Mouse (Mus musculus) testis, adult 10 weeks (tissue): ENCODE measurements around the gene Mapk7. TPM values are rescaled to one million over a fixed set of nuclear protein-coding genes. Genes with fewer than 3 reads are reported as not detected.

ENCODE experiments used
- polyA plus RNA-seq: library from polyadenylated mRNA; stranded (reverse); fragments of 350-450 nt; fragmentation: Illumina TruSeq; extraction: RNeasy Lipid Tissue Mini Kit (QIAGEN cat#74804); gene quantifications from one replicate; pipeline ENCODE4 v1.2.3, GENCODE M21; 2014; ENCODE audit warnings: low read depth, low replicate concordance

Mapk7 gene
- polyA plus RNA-seq = 1.8 TPM

GRCm38 (mm10) chr11:61494129-61494997 is at the start of gene Mapk7:
Gene Mapk7 (minus strand): TSS chr11:61494406.

GRCm38 (mm10) chr11:61504713-61505257 is 10.6 kb upstream of the Mapk7 start, which contains the start of gene B9d1:
Gene B9d1 (plus strand): TSS chr11:61505144.

GRCm38 (mm10) chr11:61484613-61485540 is 9.3 kb downstream of the Mapk7 start, which contains the start of gene Mfap4:
Gene Mfap4 (plus strand): TSS chr11:61485431.

Other genes starting within 250 kb of the Mapk7 start
- gene Aldh3a2, start 226.9 kb downstream of the Mapk7 start, polyA plus RNA-seq = 24.3 TPM
- 6.5 TPM for gene Slc47a2, start 151.5 kb downstream of the Mapk7 start, polyA plus RNA-seq
- 1.2 TPM for gene Slc47a1, start 116.1 kb downstream of the Mapk7 start, polyA plus RNA-seq
- gene Rnf112, start 40.3 kb downstream of the Mapk7 start, polyA plus RNA-seq = 0.78 TPM
- gene Mfap4, start 9.0 kb downstream of the Mapk7 start, polyA plus RNA-seq = 1.2 TPM
- gene B9d1, start 10.7 kb upstream of the Mapk7 start, polyA plus RNA-seq = 11.4 TPM
- 19.7 TPM for gene Epn2, start 85.3 kb upstream of the Mapk7 start, polyA plus RNA-seq
- not detected for gene Grap, start 158.9 kb upstream of the Mapk7 start, polyA plus RNA-seq
- 0.10 TPM for gene Fam83g, start 189.7 kb upstream of the Mapk7 start, polyA plus RNA-seq
- gene Slc5a10, start 226.4 kb upstream of the Mapk7 start, polyA plus RNA-seq = not detected